Mouse (Mus musculus) left cerebral cortex, adult 18-20 months (tissue): ENCODE measurements around the gene Tnfrsf13c. TPM values are rescaled to one million over a fixed set of nuclear protein-coding genes. Genes with fewer than 3 reads are reported as not detected.

Experiments
- DNase-seq, 2 experiments: peaks; one replicate each; pipeline ENCODE4 v3.0.0; 2021 to 2022; ENCODE audit warnings: low spot score in 2 of 2, mixed read lengths in 1 of 2
- microRNA-seq, 2 experiments: library from miRNA; unstranded; fragments of <30 nt; microRNA quantifications; one replicate each; pipeline ENCODE4 v1.2.0; 2021
- total RNA-seq, 2 experiments: library from RNA; stranded (reverse); gene quantifications; 2 replicates each; pipeline ENCODE4 v1.2.3; 2021

Tnfrsf13c gene
- total RNA-seq, 2 experiments from 2014 or later = 0.26 to 0.49 TPM

DNA sequence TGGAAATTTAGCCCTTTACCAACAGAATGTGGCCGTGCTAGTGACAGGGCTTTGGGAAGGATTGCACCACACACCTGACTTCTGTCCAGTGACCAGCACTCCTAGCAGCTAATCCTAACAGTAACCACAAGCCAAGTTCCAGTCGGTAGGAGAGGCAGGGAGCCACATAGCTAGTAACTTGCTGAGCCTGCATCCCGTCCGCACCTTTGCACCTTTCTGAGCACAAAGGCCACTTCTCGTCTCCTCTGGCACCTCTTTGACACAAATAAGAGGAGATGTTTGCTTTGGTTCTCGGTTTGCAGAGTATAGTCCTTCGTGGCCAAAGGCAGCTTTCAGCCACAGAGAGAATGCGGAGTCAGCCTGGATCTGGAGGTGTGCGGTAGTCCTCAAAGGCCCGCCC is 39.5 kb downstream of the Tnfrsf13c start:
- DNase-seq = no peak

DNA sequence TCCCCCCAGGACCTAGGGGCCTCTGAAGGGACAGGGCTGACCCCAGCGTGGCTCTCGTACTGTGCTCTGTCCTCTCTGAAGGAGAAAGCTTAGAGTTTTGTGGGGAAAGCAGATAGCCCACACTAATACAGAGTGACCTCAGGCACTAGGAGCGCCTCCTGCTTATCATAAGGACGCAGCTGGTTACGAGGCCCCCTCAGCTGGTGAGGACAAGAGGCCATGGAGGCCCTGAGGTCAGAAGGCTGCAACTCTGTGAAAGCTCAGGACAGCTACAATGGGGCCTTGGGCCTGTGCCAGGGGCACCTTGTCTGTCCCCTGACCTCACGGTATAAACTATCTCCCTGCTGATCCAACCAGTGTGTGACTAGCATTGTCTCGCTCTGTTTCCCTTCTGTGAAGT is 40.0 kb downstream of the Tnfrsf13c start:
- DNase-seq = no peak

DNA sequence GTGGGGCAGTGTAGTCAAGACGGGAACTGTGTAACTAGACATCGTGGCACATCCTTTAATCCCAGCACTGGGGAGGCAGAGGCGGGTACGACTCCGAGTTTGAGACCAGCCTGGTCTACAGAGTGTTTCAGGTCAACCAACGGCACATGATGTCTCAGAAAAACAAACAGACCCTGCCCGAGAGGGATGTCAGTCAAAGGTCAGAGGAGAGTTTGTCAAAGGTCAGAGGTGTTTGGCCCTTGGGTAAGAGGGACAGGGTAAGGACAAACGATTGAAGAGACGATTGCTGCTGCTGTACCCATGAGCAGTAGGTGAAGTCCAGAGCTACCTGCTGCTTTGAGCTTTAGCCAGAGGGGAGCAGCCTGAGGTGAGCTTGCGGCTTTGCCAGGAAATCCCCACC is 40.6 kb downstream of the Tnfrsf13c start:
- no peak for DNase-seq

DNA sequence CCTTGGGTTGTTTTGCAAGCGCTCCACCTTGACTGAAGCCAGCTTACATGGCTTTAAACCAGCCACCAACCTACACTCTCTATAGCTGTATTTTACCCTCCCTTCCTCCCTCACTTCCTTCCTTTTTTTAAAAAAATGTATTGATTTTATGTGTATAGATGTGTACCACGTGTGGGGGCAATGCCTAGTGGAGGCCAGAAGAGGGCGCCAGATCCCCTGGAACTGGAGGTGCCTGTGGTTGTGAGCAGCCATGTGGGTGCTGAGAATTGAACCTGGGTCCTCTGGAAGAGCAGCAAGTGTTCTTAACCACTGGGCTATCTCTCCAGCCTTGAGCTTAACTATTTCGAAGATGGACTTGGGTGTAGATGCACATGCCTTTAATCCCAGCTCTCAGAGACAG is 41.9 kb downstream of the Tnfrsf13c start:
- DNase-seq = no peak

DNA sequence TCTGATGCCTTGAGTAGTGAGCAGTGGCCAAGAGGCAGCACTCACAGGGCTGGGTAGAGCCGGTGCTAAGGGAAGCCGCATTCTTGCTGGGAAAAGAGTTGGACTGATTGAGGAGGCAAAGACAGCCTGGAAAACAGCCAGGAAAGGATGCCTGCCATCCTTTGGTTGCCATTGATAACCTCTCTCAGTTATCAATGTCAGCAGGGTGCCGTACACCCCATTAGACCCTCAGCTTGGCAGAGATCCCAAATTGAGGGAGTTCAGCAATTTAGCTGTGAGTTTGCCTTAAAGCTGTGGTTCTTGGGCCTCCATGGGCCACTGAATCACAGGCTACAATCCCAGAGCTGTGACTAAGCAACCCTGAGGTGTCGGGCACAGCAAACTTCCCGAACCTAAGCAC is 43.0 kb downstream of the Tnfrsf13c start:
- DNase-seq = no peak

DNA sequence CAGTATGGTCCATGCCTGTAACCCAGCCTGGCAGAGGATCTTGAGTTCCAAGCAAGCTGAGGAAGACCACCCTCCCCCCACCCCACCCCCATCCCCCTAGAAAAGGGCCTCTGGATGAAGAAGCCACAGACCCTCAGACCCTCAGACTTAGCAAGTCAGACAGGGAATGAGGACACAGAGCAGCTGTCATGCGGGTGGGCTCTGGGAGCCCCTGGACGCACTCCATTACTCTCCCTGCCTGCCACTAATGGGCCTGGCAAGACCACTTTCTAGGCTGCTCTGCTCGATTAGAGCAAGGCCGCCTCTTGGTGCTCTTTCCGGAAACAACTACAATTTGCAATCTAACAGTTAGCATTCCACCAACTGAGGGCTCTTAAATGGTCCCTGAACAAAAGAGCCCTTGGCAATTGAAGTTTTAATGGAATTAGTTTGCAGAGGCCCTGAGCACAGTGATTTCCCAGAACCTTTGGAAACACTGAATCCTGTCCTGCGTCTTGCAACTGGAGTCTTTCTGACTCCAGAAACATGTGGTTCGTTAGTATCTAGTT is 46.4 kb downstream of the Tnfrsf13c start:
- no peak for DNase-seq

DNA sequence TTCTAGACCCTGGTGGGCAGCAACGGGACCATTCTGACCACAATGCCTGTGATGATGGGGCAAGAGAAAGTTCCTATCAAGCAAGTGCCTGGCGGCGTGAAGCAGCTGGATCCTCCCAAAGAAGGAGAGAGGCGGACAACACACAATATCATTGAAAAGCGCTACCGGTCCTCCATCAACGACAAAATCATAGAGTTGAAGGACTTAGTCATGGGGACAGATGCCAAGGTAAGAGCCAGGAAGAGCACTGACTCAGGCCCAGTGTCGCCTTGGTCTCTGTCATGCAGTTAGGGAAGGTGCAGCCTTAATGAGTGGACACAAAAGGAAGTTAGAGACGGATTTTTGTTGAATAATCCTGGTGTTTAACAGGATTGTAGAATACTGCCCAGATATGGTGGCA is 49.1 kb downstream of the Tnfrsf13c start:
- DNase-seq = no peak

DNA sequence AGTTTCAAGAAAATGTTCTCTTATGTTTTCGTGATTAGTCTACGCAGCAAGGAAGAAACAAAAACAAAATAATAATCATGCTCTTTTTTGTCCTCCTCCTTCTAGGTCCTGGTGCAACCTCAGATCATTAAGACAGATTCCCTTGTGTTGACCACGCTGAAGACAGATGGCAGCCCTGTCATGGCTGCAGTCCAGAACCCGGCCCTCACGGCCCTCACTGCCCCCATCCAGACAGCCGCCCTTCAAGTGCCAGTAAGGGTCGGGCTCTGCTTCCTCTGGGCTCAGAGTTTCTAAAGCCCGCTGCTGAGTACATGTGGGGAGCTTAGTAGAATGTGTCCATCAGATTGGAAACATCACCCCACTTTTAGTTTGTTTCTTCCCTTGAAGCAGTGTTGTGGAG is 51.5 kb downstream of the Tnfrsf13c start:
- no peak for DNase-seq

Small RNAs within 50 kb of the gene (microRNA-seq; reads per million reads assigned to microRNA genes)
- 27.3 to 27.9 reads per million in 2 experiments for gene Mir33

Other genes starting within 250 kb of the Tnfrsf13c start
- gene 1700029P11Rik, start 243.8 kb downstream of the Tnfrsf13c start, total RNA-seq = not detected
- 10 to 100 TPM; 19.9 to 22.2 TPM for gene Xrcc6, start 236.5 kb downstream of the Tnfrsf13c start, total RNA-seq
- gene Desi1, start 190.5 kb downstream of the Tnfrsf13c start, total RNA-seq = 10 to 100 TPM; 83.4 to 85.2 TPM
- 100 to 1,000 TPM; 117 to 125 TPM for gene Snu13, start 176.8 kb downstream of the Tnfrsf13c start, total RNA-seq
- not detected for gene 4930407I10Rik, start 165.2 kb downstream of the Tnfrsf13c start, total RNA-seq
- gene Mei1, start 154.4 kb downstream of the Tnfrsf13c start, total RNA-seq = 1 to 10 TPM; 3.7 to 4.0 TPM
- gene Ccdc134, start 96.4 kb downstream of the Tnfrsf13c start, total RNA-seq = 10 to 100 TPM; 11.1 to 12.6 TPM
- gene Srebf2, start 77.2 kb downstream of the Tnfrsf13c start, total RNA-seq = 100 to 1,000 TPM; 213 to 223 TPM
- 1 to 10 TPM; 2.6 to 3.0 TPM for gene Shisa8, start 11.6 kb downstream of the Tnfrsf13c start, total RNA-seq
- 1 to 10 TPM; 4.0 to 4.4 TPM for gene Cenpm, start 20.4 kb upstream of the Tnfrsf13c start, total RNA-seq
- 100 to 1,000 TPM in 1 of 2 experiments, 10 to 100 TPM in 1; 93.7 to 101 TPM for gene 1500009C09Rik, start 28.0 kb upstream of the Tnfrsf13c start, total RNA-seq
- 100 to 1,000 TPM; 494 to 520 TPM for gene Sept3, start 50.5 kb upstream of the Tnfrsf13c start, total RNA-seq
- not detected for gene Wbp2nl, start 74.6 kb upstream of the Tnfrsf13c start, total RNA-seq
- gene Naga, start 114.6 kb upstream of the Tnfrsf13c start, total RNA-seq = 10 to 100 TPM; 29.1 to 30.2 TPM
- under 1 TPM; 0.23 to 0.35 TPM for gene Pheta2, start 114.6 kb upstream of the Tnfrsf13c start, total RNA-seq
- gene Smdt1, start 114.6 kb upstream of the Tnfrsf13c start, total RNA-seq = 100 to 1,000 TPM; 140 to 146 TPM
- 100 to 1,000 TPM; 195 to 198 TPM for gene Ndufa6, start 130.0 kb upstream of the Tnfrsf13c start, total RNA-seq
- gene Cyp2d22, start 155.9 kb upstream of the Tnfrsf13c start, total RNA-seq = 10 to 100 TPM; 36.4 to 40.9 TPM
- under 1 TPM in 1 of 2 experiments, not detected in 1; 0.35 TPM for gene Cyp2d11, start 169.7 kb upstream of the Tnfrsf13c start, total RNA-seq
- gene Cyp2d10, start 182.8 kb upstream of the Tnfrsf13c start, total RNA-seq = under 1 TPM in 1 of 2 experiments, not detected in 1; 0.46 TPM
- gene Cyp2d9, start 209.1 kb upstream of the Tnfrsf13c start, total RNA-seq = not detected